ENCODE assay signal across 8 mouse cellular contexts in genomic region chr8:69973063-69973441, GRCm38 (mm10). TPM values are rescaled to one million over a fixed set of nuclear protein-coding genes. Genes with fewer than 3 reads are reported as not detected.
DNase-seq lines count a peak whose midpoint lies in the region; ATAC-seq and TF ChIP-seq lines count a peak whose summit lies in the region.

No protein-coding gene starts in this region.

- H3K27ac ChIP-seq in lung, embryonic 14.5 days (ENCODE audit: low read depth) = no peak overlapping the region
- no peak overlapping the region for H3K27ac ChIP-seq in embryonic fibroblast, embryonic 13.5 days (ENCODE audit: insufficient read depth, low read length)
- H3K27ac ChIP-seq in limb, embryonic 10.5 days = peak overlapping the region; percentile 94
- H3K27ac ChIP-seq in neural tube, embryonic 15.5 days (replicated peaks) = no peak overlapping the region

- peak overlapping the region; percentile 95 for H3K9ac ChIP-seq in lung, embryonic 14.5 days
- peak overlapping the region; percentile 74 for H3K9ac ChIP-seq in neural tube, embryonic 15.5 days (replicated peaks)

- H3K4me1 ChIP-seq in lung, embryonic 14.5 days (ENCODE audit: insufficient read depth) = peaks cover 18% of the 10 kb centered on the region; the same call in 1 of the 2 replicates
- H3K4me1 ChIP-seq in embryonic fibroblast, embryonic 13.5 days (ENCODE audit: control insufficient read depth, insufficient read depth, low read length) = peaks cover 15% of the 10 kb centered on the region
- peaks cover 56% of the 10 kb centered on the region for H3K4me1 ChIP-seq in limb, embryonic 10.5 days
- peaks cover 34% of the 10 kb centered on the region for H3K4me1 ChIP-seq in neural tube, embryonic 15.5 days

- peak overlapping the region; percentile 89 for H3K4me2 ChIP-seq in lung, embryonic 14.5 days
- peak overlapping the region; percentile 93 for H3K4me2 ChIP-seq in neural tube, embryonic 15.5 days

- H3K36me3 ChIP-seq in lung, embryonic 14.5 days (ENCODE audit: insufficient read depth) = no peaks in the 10 kb centered on the region
- peaks cover 7% of the 10 kb centered on the region; the same call in 1 of the 2 replicates for H3K36me3 ChIP-seq in limb, embryonic 10.5 days
- no peaks in the 10 kb centered on the region for H3K36me3 ChIP-seq in neural tube, embryonic 15.5 days

- TF ChIP-seq POLR2A in embryonic fibroblast, embryonic 13.5 days (IDR thresholded peaks at IDR 0.05; ENCODE audit: low read depth, low read length) = no peak

- H3K27me3 ChIP-seq in lung, embryonic 14.5 days (ENCODE audit: insufficient read depth, low read length) = no peaks in the 10 kb centered on the region
- no peaks in the 10 kb centered on the region for H3K27me3 ChIP-seq in limb, embryonic 10.5 days (ENCODE audit: low read depth, poor library complexity, severe bottlenecking)
- H3K27me3 ChIP-seq in neural tube, embryonic 15.5 days (replicated peaks) = no peaks in the 10 kb centered on the region

- 9% methylated on average over 7 of the region's 7 CpGs for WGBS in lung, embryonic 14.5 days
- 17% methylated on average over 7 of the region's 7 CpGs for WGBS in limb, embryonic 10.5 days
- WGBS in neural tube, embryonic 15.5 days = 12% methylated on average over 7 of the region's 7 CpGs

- TF ChIP-seq CTCF in lung, embryonic 14.5 days (IDR thresholded peaks at IDR 0.05; ENCODE audit: low read depth) = no peak
- TF ChIP-seq CTCF in embryonic fibroblast, embryonic 13.5 days (IDR thresholded peaks at IDR 0.05; ENCODE audit: borderline replicate concordance, insufficient read depth, low read length) = no peak

- DNase-seq in lung, embryonic 14.5 days = no peak
- no peak for DNase-seq in lung, postnatal 14 days
- DNase-seq in limb, embryonic 10.5 days (ENCODE audit: low spot score) = no peak
- DNase-seq in thymus, postnatal 25 days = no peak
- DNase-seq in embryo, embryonic 11 days = no peak
- DNase-seq in cerebellum, postnatal 36 days = no peak

- ATAC-seq in lung, embryonic 14.5 days (ENCODE audit: insufficient read depth) = no peak
- 0 out of 2 replicates have a peak, but pooled peaks have one; percentile 1 for ATAC-seq in neural tube, embryonic 15.5 days (ENCODE audit: low FRiP score)

- peak overlapping the region; percentile 99 for H3K4me3 ChIP-seq in lung, embryonic 14.5 days (ENCODE audit: low read depth, low read length)
- H3K4me3 ChIP-seq in embryonic fibroblast, embryonic 13.5 days (ENCODE audit: insufficient read depth, low read length) = peak overlapping the region; percentile 98
- H3K4me3 ChIP-seq in limb, embryonic 10.5 days = peak overlapping the region; percentile 92
- H3K4me3 ChIP-seq in neural tube, embryonic 15.5 days (replicated peaks) = peak overlapping the region; percentile 99

- H3K9me3 ChIP-seq in lung, embryonic 14.5 days (ENCODE audit: low read depth, low read length) = no peaks in the 10 kb centered on the region
- H3K9me3 ChIP-seq in limb, embryonic 10.5 days (replicated peaks) = no peaks in the 10 kb centered on the region
- no peaks in the 10 kb centered on the region for H3K9me3 ChIP-seq in neural tube, embryonic 15.5 days (replicated peaks)

RNA-seq across cellular contexts. Expression of gene Gatad2a, which starts 23.1 kb away (rescaled TPM):
- 81.5 and 92.4 TPM in 2 replicates for polyA plus RNA-seq in lung, embryonic 14.5 days (2014; fragmentation: Nextera tagmentation; extraction: Ambion mirVana)
- polyA plus RNA-seq in embryonic fibroblast, embryonic 13.5 days (2011; ENCODE audit: insufficient read length, low read depth, missing spikeins) = 63.8 and 67.2 TPM in 2 replicates
- 58.9 and 69.2 TPM in 2 replicates for polyA plus RNA-seq in limb, embryonic 10.5 days (2016; fragmentation: Nextera tagmentation; extraction: Ambion mirVana)
- polyA plus RNA-seq in neural tube, embryonic 15.5 days (2015; fragmentation: Nextera tagmentation; extraction: Ambion mirVana) = 24.8 and 24.9 TPM in 2 replicates
